Mouse (Mus musculus) macrophage (primary cell): ENCODE results near the gene Ogfod1. TPM values are rescaled to one million over a fixed set of nuclear protein-coding genes. Genes with fewer than 3 reads are reported as not detected.

Source experiments
- H3K27ac ChIP-seq: fragments of 350-480 bp; formaldehyde crosslinking; 2 replicates; pipeline ENCODE4 v1.9.0; 2021
- H3K36me3 ChIP-seq: fragments of 350-480 bp; formaldehyde crosslinking; 2 replicates; pipeline ENCODE4 v1.9.0; 2021; ENCODE audit errors: inconsistent target
- H3K4me3 ChIP-seq: fragments of 350-480 bp; formaldehyde crosslinking; 2 replicates; pipeline ENCODE4 v1.9.0; 2021; ENCODE audit errors: inconsistent target
- H3K79me2 ChIP-seq: fragments of 350-480 bp; formaldehyde crosslinking; 2 replicates; pipeline ENCODE4 v1.9.0; 2021; ENCODE audit errors: inconsistent target
- WGBS: methylation state at CpG from one replicate; pipeline ENCODE4 v1.1.7; 2026; ENCODE audit warnings: inconsistent platforms; ENCODE audit not compliant: missing documents; 5-methylcytosine and 5-hydroxymethylcytosine counted together
- polyA plus RNA-seq: library from polyadenylated mRNA; stranded (reverse); fragments of 250-400 nt; gene quantifications from 3 replicates; pipeline ENCODE4 v1.2.4, GENCODE M21; 2018; ENCODE audit warnings: inconsistent platforms

Gene Ogfod1
- polyA plus RNA-seq, 1 experiment from 2014 or later = 14.0 TPM

GRCm38 (mm10) chr8:94104146-94104545 is 67.1 kb downstream of the Ogfod1 start:
- Histone ChIP-seq H3K4me3 (no peak overlapping the region), H3K79me2 (no peaks in the 10 kb centered on the region), H3K36me3 (no peaks in the 10 kb centered on the region), H3K27ac (no peak overlapping the region)
- WGBS = 68% methylated on average over 5 of the region's 5 CpGs

GRCm38 (mm10) chr8:94107871-94108270 is 70.9 kb downstream of the Ogfod1 start:
- H3K27ac ChIP-seq = no peak overlapping the region
- no peaks in the 10 kb centered on the region for H3K36me3 ChIP-seq
- H3K4me3 ChIP-seq = no peak overlapping the region
- 77% methylated on average over 3 of the region's 3 CpGs for WGBS
- no peaks in the 10 kb centered on the region for H3K79me2 ChIP-seq

DNA sequence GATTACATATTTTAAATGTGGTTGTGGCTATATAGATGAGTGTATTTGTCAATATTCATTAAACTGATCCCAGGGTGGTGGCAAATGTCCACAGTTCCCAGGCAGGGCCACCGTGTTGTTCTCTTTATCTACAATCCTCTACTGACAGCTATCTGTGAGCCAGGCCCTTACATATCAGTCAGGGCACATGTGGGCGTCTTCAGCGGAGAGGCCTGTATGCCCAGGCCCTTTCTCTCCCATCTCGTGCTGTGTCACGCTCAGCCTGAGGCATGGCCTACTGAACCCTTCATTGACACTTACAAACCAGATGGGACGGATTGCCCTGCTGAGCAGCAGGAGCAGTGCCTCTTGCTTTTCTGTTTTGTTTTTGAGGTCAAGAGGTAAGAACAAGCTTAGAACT is 72.4 kb downstream of the Ogfod1 start:
- Histone ChIP-seq H3K27ac (no peak overlapping the region), H3K36me3 (no peaks in the 10 kb centered on the region), H3K79me2 (no peaks in the 10 kb centered on the region), H3K4me3 (no peak overlapping the region)
- WGBS = 95% methylated on average over 6 of the region's 6 CpGs

- H3K79me2 ChIP-seq = no peaks in the 10 kb centered on the region
- H3K27ac ChIP-seq = no peak overlapping the region
- H3K4me3 ChIP-seq = no peak overlapping the region
- WGBS = 90% methylated on average over 5 of the region's 5 CpGs
- H3K36me3 ChIP-seq = no peaks in the 10 kb centered on the region
Measured at GRCm38 (mm10) chr8:94109835-94110234, 72.8 kb downstream of the Ogfod1 start.

- no peak overlapping the region for H3K4me3 ChIP-seq
- no peak overlapping the region for H3K27ac ChIP-seq
- H3K79me2 ChIP-seq = no peaks in the 10 kb centered on the region
- H3K36me3 ChIP-seq = no peaks in the 10 kb centered on the region
- WGBS = 83% methylated on average over 6 of the region's 6 CpGs
Measured at GRCm38 (mm10) chr8:94110526-94111177, 73.7 kb downstream of the Ogfod1 start.

GRCm38 (mm10) chr8:94113435-94113834 is 76.4 kb downstream of the Ogfod1 start:
- Histone ChIP-seq H3K79me2 (no peaks in the 10 kb centered on the region), H3K36me3 (no peaks in the 10 kb centered on the region), H3K27ac (no peak overlapping the region), H3K4me3 (no peak overlapping the region)
- WGBS = 23% methylated on average over 1 of the region's 1 CpGs

- no peak overlapping the region for H3K27ac ChIP-seq
- no peaks in the 10 kb centered on the region for H3K36me3 ChIP-seq
- no peaks in the 10 kb centered on the region for H3K79me2 ChIP-seq
- WGBS = 94% methylated on average over 2 of the region's 2 CpGs
- H3K4me3 ChIP-seq = no peak overlapping the region
Measured at GRCm38 (mm10) chr8:94113972-94114371, 77.0 kb downstream of the Ogfod1 start.

Other genes with a start within 250 kb of the Ogfod1 start
- gene Gnao1, start 227.2 kb upstream of the Ogfod1 start, polyA plus RNA-seq = not detected in 3 replicates
- gene Amfr, start 24.4 kb upstream of the Ogfod1 start, polyA plus RNA-seq = 58.0 to 95.8 TPM (median 83.8 TPM) in 3 replicates
- gene Nudt21, start 167 bp upstream of the Ogfod1 start, polyA plus RNA-seq = 14.7 to 21.2 TPM (median 18.5 TPM) in 3 replicates
- 2.6 to 5.6 TPM (median 3.7 TPM) in 3 replicates for gene Bbs2, start 61.7 kb downstream of the Ogfod1 start, polyA plus RNA-seq
- gene Mt4, start 100.0 kb downstream of the Ogfod1 start, polyA plus RNA-seq = not detected in 3 replicates
- gene Mt3, start 115.4 kb downstream of the Ogfod1 start, polyA plus RNA-seq = not detected in 3 replicates
- 23.3 to 71.9 TPM (median 36.5 TPM) in 3 replicates for gene Mt2, start 135.5 kb downstream of the Ogfod1 start, polyA plus RNA-seq
- 337 to 418 TPM (median 412 TPM) in 3 replicates for gene Mt1, start 141.9 kb downstream of the Ogfod1 start, polyA plus RNA-seq
- 20.6 to 35.1 TPM (median 24.9 TPM) in 3 replicates for gene Nup93, start 177.4 kb downstream of the Ogfod1 start, polyA plus RNA-seq